Mouse (Mus musculus): ENCODE measurements around the gene Copz2. TPM values are rescaled to one million over a fixed set of nuclear protein-coding genes. Genes with fewer than 3 reads are reported as not detected.
A peak's percentile ranks its signal among the peaks of the same experiment; 100 is the strongest.

Gene Copz2
- total RNA-seq, 2 experiments from 2014 or later, result 36.0 to 39.4 TPM

DNA sequence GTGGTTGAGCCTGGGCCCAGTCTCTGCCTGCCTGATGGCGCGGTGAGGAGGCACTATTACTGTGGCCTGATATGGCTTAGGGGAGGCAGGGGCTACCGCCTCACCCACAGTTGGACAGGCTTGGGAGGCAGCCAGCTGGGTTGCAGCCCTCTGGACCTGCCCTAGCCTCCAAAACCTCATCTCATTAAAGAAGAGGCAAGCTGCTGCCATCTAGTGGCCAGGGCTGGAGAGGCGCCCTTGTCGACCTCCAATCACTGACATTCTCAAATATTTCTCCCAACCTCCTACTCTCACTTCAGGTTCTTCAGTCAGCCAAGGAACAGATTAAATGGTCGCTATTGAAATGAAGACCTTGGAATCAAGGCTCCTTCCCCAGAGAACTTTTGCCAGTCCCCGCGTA lies 10.9 kb downstream of the Copz2 start:
- intact Hi-C loops (cut with DNase I), result loop anchor here (2.0 to 5.0 kb wide), 4 partner anchors 78 to 582 kb away; no protein-coding TSS in a partner anchor
- peak; percentile 86 to 90 for DNase-seq

DNA sequence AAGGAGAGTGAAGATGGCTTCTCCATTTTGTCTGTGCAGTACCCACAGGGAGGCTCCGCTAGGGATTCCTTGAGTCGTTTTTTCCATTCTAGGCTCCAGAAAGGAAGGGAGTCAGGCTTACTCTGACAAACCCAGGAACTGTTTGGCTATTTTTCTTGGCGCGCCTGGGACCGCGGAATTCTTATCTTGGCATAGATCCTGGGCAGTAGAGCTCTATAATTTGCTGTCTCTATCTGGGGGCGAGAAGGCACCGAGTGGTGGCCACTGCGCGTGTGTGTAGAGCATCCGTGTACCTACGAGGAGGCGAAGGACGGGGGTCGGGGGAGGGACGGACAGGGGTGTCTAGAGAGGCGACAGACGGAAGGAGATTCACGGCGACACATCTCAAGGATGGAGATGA lies 11.8 kb downstream of the Copz2 start:
- intact Hi-C loops (cut with DNase I), result loop anchor here (1.0 to 5.0 kb wide), 5 partner anchors 79 to 583 kb away; no protein-coding TSS in a partner anchor
- peak in 1 of 2 experiments; percentile 70 for DNase-seq

DNA sequence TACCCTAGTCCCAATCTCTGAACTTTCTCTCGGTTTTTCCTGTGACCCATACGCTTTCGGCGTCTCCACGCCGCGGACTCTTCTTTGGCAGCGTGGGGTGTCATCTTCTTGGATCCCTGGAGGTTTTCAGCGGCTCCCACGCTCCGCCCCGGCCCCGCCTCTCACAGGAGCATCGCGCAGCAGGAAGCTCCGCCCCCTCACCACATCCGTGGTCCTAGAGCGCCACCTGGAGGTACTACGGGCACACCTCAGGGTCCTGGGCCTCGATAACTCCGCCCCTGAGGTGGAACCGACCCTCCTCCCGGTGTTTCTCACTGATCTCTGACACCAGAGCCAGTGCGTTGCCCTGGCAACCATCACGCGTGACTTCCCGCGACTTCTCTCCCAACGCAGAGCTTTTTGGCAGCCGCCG lies 12.2 kb downstream of the Copz2 start:
- peak; percentile 98 for DNase-seq
- intact Hi-C loops (cut with DNase I), result loop anchor here (1.0 to 5.0 kb wide), 6 partner anchors 79 to 583 kb away; no protein-coding TSS in a partner anchor

DNA sequence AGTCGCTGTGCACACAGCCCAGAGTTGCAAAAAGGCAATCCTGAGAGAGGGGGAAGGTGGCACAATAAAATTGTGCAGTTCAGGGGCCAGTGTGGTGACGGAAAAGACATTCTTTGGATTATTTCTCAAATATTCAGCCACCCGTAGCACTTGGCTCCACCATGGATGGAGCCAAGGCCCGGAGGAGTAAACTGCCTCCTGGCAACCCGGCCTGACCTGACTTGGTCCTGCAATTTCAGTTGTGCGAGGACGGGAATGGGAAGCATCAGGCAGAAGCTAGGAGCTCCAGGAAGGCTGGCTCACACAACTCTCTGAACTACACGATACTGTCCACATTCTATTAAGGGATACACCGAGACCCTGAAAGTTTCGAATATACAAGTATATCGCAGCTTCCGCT lies 12.9 kb downstream of the Copz2 start:
- no peak for DNase-seq

DNA sequence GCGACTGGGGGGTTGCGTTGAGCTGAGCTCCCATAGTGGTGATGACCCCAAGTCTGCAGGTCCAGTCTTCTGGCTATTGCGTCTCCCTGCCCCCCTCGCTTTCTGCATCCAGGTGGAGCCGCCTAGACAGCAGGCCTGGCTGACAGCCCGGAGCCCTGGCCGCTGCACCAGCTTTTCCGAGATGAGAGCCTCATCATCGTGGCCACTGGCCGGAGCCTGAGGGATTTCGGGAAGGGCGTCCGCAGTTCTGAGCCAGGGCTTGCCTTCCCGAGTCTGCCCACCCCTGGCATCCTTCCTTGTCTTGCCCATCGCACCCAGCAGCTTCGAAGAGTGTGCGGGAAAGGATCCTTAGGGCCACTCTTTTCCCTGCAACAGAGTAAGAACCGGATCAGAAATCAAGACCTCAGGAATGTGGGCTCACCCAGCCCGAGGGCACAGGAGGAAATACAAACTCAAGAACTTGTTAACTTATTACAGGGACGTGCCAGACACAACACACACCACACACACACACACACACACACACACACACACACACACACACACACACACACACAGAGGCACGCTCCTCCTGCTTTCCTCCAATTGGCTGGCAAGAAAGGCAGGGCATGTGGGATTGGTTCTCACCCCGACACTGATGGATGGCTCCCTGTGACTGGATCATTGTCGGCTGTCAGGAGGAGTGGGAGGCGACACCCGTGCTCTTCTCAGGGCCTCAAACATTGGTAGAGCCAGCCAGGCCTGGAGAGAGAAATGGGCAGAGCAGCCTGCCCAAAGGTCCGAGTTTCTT lies 13.7 kb downstream of the Copz2 start:
- peak; percentile 36 to 47 for DNase-seq
- intact Hi-C loops (cut with DNase I), result loop anchor here (2.0 to 5.0 kb wide), 2 partner anchors 241 to 425 kb away; no protein-coding TSS in a partner anchor

More for the DNA sequence above, 12.9 kb downstream of the Copz2 start:
- intact Hi-C loops (cut with DNase I), result loop anchor here (2.0 to 5.0 kb wide), 2 partner anchors 240 to 424 kb away; no protein-coding TSS in a partner anchor

DNA sequence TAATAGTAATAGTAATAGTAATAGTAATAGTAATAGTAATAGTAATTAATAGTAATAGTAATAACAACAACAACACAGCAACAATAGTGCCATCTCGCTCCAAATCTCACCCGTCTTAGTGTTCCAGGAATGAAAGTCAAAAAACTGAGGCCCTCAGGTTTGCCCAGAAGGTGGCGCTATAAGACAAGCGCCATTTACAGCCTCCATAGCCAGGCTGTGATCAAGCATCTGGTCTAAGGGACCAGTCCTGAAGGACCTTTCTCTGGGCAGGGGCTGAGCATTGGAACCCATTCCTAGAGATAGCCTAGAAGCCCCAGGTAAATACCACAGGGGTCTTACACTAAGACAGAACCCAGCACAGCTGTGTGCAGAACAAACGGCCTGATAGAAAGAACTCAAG lies 17.5 kb downstream of the Copz2 start:
- intact Hi-C loops (cut with DNase I), result loop anchor here (1.0 to 5.0 kb wide), 3 partner anchors 43 to 155 kb away; no protein-coding TSS in a partner anchor
- DNase-seq, result peak; percentile 71 to 72

DNA sequence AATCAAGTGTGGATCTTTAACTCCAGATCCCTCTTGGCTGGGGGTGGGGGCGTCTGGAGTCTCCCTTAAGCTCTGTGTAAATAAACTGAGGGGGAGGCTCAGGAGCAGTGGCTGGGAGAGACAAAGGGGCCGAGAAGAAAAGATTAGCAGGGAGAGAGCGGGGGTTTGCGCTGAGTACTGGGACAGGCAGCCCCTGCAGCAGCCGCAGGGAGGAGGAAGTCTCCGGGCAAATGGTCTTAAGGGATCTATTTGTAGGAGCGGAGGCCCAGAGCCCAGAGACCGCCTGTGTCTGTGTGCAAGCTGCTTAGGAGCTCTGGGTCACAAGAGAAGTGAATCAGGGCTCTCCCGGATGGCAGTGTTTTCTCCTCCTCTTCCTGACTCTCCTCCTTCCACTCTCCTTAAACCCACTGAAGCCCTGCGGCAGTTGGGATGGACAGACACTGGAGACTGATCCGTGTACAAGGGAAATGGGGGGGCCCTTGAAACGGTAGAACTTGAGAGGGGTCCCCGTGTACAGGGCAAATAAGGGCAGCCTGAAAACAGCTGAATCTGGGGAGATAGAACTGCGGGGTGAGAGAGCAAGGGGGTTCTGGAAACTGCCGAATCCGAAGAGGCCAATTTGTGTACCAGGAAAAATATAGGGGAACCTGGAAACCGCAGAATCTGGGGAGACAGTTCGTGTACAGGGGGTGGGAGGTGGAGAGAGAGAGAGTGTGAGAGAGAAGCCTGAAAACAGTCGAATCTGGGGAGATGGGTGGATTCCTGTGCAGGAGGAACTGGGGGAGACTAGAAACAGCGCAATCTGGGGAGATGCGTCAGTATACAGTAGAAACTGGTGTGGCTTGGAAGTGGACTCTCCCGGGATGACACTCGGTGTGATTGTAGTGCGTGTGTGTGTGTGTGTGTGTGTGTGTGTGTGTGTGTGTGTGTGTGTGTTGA lies 23.0 kb downstream of the Copz2 start:
- intact Hi-C loops (cut with DNase I), result no loop called here
- no peak for DNase-seq

DNA sequence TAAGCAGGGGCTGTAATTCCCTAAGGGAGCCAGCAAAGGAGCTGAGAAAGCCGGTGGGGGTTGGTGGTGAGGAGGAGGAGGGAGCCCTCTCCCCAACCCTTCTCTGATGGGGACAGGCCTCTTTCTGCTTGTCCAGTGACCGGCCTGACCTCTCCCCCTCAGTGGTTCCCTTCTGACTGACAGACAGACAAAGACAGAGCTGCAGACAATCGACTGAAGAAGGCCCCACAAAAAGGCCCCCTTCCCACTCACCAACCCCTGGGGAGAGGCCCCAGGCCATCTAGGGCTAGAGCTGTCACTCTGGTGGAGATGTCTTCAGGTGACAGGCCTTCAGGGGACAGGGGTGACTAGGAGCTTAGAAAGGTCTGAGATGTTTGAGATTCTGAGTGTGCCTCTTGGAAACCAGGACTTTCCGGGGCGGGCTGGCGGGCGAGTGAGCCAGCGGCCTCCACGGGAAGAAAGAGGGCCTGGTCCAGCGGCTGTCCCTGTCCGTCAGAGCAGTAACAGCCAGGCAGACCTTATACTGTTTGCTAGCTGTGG lies 24.0 kb downstream of the Copz2 start:
- intact Hi-C loops (cut with DNase I), result no loop called here
- DNase-seq, result no peak

DNA sequence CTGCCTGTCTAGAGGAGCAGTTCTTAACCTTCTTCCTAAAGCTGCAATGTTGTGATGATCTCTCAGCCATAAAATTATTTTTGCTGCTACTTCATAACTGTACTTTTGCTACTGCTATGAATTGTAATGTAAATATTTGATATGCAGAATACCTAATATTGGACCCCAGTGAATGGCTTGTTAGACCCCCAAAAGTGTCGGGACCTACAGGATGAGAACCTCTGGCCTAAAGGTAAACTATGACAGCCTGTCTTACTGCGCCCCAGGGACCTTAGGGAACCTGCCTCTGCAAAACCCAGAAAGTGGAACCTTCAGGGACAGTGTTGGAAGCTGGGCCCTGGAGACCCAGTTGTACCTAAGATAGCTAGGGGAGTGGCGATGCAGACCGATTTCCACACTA lies 25.6 kb downstream of the Copz2 start:
- intact Hi-C loops (cut with DNase I), result no loop called here
- DNase-seq, result no peak

DNA sequence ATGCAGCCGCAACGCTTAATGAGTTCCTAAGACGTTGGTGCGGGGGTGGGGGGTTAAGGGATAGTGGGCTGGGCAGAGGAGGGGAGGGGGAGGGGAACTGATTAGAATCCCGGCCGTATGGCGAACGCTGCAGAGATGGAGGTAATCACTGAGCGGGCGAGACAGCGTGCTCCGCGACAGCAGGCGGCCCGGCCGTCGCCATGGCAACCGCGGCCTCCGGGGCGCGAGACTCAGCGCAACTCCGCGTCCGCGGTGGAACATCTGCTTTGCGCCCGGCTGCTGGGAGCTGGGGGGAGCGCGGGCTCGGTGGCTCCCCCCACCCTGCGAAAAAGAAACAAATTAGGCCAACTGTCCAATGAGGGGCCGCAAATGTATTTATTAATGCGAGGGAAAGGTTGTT lies 26.1 kb downstream of the Copz2 start:
- DNase-seq, result peak; percentile 61 to 65
- intact Hi-C loops (cut with DNase I), result no loop called here

DNA sequence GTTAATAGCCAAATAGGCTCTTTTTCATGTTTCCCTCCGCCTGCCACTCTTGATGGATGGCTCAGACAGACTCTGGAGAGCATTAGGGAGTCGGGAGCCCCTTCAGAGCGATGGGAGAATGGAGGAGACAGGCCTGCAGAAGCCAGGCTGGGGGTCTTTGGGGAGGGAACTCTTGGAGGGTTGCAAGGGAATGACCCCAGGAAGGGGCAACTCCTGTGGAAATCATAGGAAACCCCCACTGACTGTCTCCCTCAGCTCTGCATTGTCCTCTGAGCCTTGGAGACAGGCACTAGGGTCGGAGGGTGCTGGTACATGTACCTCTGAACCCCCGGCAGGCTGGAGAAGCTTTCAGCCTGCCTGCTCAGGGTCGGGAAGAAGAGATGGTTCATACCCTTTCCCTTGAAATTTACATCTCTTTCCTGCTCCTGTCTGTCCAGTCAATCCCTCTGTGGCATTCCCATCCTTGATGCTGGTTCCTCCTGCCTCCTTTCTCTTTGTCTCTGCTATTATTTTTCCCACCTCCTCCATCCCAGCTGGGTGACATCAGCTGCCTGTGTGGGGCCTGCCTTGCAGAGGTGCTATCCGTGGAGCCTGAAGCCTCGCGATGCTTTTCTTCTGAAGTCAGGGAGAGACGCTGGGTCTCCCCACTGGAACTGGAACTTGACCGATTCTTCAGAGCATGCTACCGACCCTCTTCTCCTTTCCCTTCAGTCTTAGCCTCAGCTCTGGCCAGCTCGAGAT lies 26.8 kb downstream of the Copz2 start:
- intact Hi-C loops (cut with DNase I), result no loop called here
- DNase-seq, result no peak

DNA sequence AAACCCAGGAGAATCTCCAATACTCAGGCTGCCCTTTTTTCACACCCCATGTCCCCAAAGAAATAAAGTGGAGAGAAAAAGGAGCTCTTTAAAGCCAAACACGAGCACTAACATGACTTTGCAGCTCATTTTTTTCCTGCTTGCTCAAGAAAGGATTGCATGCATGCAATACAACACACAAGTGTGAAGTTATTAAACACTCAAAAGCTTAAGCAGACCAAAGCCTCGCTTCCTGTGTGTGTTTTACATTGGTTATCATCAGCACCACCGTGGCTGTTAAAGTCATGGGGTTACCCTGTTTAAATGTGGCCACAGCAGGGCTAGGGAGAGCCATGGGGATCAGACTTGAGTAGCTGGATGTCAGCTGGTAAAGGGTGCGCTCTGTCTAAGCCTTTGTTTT lies 27.4 kb downstream of the Copz2 start:
- intact Hi-C loops (cut with DNase I), result no loop called here
- DNase-seq, result no peak

DNA sequence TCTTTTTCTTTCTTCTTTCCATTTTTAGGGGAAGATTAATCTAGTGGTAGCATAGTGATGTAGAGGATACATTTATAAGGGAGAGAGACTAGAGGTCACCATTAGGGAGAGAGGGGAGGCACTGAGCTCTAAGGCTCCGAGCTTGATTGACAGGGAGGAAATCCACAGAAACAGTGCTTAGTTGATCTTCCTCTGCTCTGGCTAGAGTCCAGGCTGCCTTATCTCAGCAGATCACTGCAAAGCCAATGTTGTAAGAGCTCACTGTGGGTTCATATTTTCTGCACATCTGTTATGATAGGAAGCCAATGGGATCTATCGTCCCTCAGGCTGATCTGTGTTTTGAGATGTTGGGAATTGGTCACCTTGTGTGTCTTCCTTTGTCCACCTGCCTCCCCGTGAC lies 29.0 kb downstream of the Copz2 start:
- intact Hi-C loops (cut with DNase I), result no loop called here
- no peak for DNase-seq

DNA sequence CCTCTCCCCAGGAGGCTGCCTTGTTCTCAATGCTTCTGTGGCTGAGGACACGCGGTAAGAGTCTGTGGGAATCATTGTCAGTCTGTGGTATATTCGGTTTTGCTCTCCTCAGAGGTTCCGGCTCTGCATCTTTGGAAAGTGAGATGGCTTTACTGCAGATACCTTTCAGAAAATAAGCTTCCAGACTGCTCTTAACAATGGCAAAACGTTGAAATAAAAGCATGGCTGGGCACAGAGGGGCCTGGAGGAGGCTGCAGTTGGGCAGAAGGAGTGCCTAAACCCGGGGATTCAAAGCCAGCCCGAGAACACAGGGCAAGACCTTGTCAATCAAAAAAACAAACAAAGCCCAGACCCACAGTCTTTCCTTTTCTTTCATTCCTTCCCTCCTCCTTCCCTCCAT lies 29.7 kb downstream of the Copz2 start:
- DNase-seq, result no peak
- intact Hi-C loops (cut with DNase I), result no loop called here

DNA sequence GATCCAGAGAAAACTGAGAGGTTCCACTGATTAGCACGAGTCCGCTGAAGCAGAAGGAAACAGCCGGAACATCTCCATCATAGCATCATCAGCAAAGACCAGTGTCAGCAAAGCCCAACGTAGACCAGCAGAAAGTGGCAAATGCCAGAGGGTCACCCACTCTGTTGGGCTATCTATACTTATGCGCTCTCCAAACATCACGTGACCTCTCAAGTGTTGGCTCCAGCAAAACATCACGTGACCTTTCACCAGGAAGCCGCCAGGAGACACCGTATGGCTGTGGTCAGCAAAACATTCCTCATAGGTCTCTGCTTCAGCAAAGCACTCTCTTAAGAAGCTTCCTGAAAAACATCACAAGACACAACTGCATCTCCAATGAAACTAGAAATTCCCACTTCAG lies 30.6 kb downstream of the Copz2 start:
- no peak for DNase-seq
- intact Hi-C loops (cut with DNase I), result no loop called here

DNA sequence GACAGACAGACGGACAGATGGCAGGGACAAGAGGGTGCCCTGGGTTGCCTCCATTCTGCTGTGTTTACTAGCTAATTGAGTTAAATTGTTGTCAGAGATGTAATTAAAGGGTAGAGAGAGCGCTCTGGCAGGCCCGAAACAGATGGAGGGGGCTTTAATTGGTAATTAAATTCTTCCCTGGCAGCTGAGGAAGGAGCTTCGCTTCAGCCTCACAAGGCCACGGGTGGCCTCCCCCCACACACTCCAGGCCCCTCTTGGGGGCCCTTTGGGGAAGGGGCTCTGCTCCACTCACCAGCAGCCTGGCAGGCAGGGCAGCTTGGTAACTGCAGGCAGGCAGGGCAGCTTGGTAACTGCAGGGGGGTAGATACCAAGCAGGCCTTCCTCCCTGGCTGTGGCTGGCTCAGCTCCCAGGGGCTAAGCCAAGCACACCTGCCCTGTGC lies 36.3 kb downstream of the Copz2 start:
- intact Hi-C loops (cut with DNase I), result no loop called here
- no peak for DNase-seq

DNA sequence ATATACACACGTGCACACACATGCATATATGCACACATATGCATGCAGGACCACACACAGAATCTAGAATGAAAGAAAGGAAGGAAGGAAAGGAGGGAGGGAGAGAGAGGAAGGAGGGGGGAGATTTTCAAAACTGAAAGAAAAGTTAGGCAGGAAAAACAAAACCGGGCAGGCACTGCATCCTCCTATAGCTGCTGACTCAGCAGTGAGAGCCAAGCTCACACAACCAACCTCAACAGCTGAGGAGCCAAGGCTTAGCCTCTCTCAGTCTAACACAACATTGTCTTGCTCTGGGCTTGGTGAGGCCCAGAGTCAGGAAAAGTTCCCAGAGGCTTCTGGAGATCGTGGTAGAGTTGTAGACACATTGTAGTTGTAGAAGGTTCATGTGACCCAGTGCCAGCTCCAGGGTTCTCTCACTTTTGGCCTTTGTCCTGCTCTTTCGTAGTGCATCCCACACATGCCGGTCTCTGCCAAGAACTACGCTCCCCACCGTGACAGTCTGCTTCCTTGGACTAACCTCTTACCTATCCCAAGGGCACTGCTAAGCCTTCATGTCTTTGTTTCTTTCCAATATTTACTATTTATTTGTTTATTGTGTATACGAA lies 37.4 kb downstream of the Copz2 start:
- no peak for DNase-seq
- intact Hi-C loops (cut with DNase I), result no loop called here

DNA sequence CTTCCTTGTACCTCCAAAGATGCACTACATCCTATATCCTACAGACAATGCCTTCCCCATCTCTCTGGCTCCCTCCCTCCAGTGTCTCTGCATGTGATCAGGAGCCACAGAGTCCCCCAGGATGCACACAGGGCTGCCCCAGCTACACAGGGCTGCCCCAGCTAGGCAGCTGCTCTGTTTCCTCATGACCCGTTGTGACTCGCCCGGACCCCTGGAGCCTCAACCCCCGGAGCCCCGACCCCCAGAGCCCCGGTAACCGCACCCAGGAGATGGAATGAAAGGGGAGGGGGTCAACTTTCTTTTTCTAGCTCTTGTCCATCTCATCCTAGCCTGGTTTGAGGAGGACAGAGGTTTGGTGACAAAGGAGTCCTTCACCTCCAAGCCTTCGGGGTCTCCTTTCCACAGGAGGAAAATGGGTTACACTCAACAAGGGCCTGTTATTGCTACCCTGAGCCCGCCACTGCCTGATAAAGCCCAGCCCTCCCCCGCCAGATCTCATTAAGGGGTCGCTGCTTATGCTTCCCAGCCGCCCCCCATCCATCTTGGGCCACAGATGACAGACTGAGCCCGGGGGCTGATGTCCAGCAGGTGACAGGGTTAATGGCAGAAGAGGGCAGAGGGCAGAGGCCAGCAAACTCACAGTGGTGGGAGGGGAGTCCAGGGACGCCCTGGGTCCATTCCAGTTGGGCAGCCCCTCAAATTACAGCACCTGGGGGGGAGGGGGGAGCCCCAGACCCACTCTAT lies 42.3 kb downstream of the Copz2 start:
- intact Hi-C loops (cut with DNase I), result no loop called here
- no peak for DNase-seq
